Mouse (Mus musculus): ENCODE measurements around the gene Kcnk3.

DNA sequence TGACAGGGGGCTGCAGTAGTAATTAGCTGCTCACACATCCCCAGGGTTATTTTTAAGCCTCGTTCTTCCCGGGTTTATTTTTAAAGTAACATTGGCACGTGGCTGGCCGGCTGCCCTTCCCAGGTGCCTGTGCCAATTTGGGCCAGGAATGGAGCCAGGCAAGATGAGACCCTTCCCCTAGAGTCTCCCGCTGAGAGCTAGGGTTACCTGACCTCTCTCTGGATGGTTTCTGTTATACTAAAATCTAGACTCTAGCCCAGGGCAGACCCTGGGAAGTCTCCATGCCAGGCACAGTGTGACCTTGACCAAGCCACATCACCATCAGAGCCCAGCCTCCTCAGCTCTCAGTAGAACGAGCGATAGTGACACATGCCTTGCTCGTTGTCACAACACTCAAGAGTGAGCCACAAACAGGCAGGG is 16.8 kb downstream of the Kcnk3 start:
- no peak for TF ChIP-seq CTCF (IDR thresholded peaks at IDR 0.05)
- no peak for TF ChIP-seq EP300 (IDR thresholded peaks at IDR 0.05)

All from lung, postnatal 0 days (tissue).